ENCODE assay signal across 7 mouse cellular contexts in genomic region chr3:96597435-96597891, GRCm38 (mm10). TPM values are rescaled to one million over a fixed set of nuclear protein-coding genes. Genes with fewer than 3 reads are reported as not detected.
A peak's percentile ranks its signal among the peaks of the same experiment; 100 is the strongest.
DNase-seq lines count a peak whose midpoint lies in the region; ATAC-seq and TF ChIP-seq lines count a peak whose summit lies in the region.

No protein-coding gene starts in this region.

- ATAC-seq in lung, embryonic 14.5 days (ENCODE audit: insufficient read depth), result no peak
- ATAC-seq in forebrain, embryonic 11.5 days (replicated peaks; ENCODE audit: low FRiP score), result no peak
- ATAC-seq in intestine, embryonic 15.5 days, result no peak
- 0 out of 2 replicates have a peak, but pooled peaks have one; percentile 2 for ATAC-seq in midbrain, embryonic 16.5 days

- H3K4me2 ChIP-seq in lung, embryonic 14.5 days, result peak overlapping the region; percentile 97
- peak overlapping the region; percentile 91 for H3K4me2 ChIP-seq in forebrain, embryonic 11.5 days (ENCODE audit: low read depth, low read length, severe bottlenecking)
- peak overlapping the region; percentile 91 for H3K4me2 ChIP-seq in intestine, embryonic 15.5 days (replicated peaks)
- H3K4me2 ChIP-seq in midbrain, embryonic 16.5 days (ENCODE audit: low read length), result peak overlapping the region; percentile 85

- H3K9ac ChIP-seq in lung, embryonic 14.5 days, result peak overlapping the region; percentile 65
- peak overlapping the region; percentile 67 for H3K9ac ChIP-seq in forebrain, embryonic 11.5 days (ENCODE audit: low read length)
- H3K9ac ChIP-seq in intestine, embryonic 15.5 days, result peak overlapping the region; percentile 67
- H3K9ac ChIP-seq in midbrain, embryonic 16.5 days (ENCODE audit: low read depth, low read length), result peak overlapping the region; percentile 85

- under 1% methylated on average over 40 of the region's 40 CpGs for whole genome bisulfite sequencing in lung, embryonic 14.5 days
- WGBS in forebrain, embryonic 11.5 days, result under 1% methylated on average over 40 of the region's 40 CpGs
- under 1% methylated on average over 40 of the region's 40 CpGs for WGBS in intestine, embryonic 15.5 days
- under 1% methylated on average over 40 of the region's 40 CpGs for WGBS in midbrain, embryonic 16.5 days

- no peak for TF ChIP-seq CTCF in lung, embryonic 14.5 days (IDR thresholded peaks at IDR 0.05; ENCODE audit: low read depth)

- DNase-seq in lung, embryonic 14.5 days, result peak; percentile 63
- DNase-seq in lung, postnatal 36 days, result no peak
- DNase-seq in cerebellum, adult 18-20 months, result peak; percentile 52 to 67
- peak; percentile 72 for DNase-seq in forebrain, embryonic 11.5 days (ENCODE audit: low spot score)
- no peak for DNase-seq in ovary, postnatal 10 days (ENCODE audit: low spot score)

- peak overlapping the region; percentile 50 for H3K4me3 ChIP-seq in lung, embryonic 14.5 days (ENCODE audit: low read depth, low read length)
- peak overlapping the region; percentile 35 for H3K4me3 ChIP-seq in forebrain, embryonic 11.5 days (ENCODE audit: low read depth, low read length)
- peak overlapping the region; percentile 47 for H3K4me3 ChIP-seq in intestine, embryonic 15.5 days (replicated peaks)
- peak overlapping the region; percentile 57 for H3K4me3 ChIP-seq in midbrain, embryonic 16.5 days (ENCODE audit: low read depth, low read length)

- peak overlapping the region; percentile 75; the same call in 1 of the 2 replicates for H3K27ac ChIP-seq in lung, embryonic 14.5 days (ENCODE audit: low read depth)
- no peak overlapping the region for H3K27ac ChIP-seq in forebrain, embryonic 11.5 days (ENCODE audit: low read depth, low read length)
- H3K27ac ChIP-seq in intestine, embryonic 15.5 days, result peak overlapping the region; percentile 67
- peak overlapping the region; percentile 66 for H3K27ac ChIP-seq in midbrain, embryonic 16.5 days (ENCODE audit: low read length)

- H3K36me3 ChIP-seq in lung, embryonic 14.5 days (ENCODE audit: insufficient read depth), result no peaks in the 10 kb centered on the region
- no peaks in the 10 kb centered on the region for H3K36me3 ChIP-seq in forebrain, embryonic 11.5 days (ENCODE audit: control insufficient read depth, insufficient read depth, low read length)
- H3K36me3 ChIP-seq in intestine, embryonic 15.5 days, result no peaks in the 10 kb centered on the region
- no peaks in the 10 kb centered on the region for H3K36me3 ChIP-seq in midbrain, embryonic 16.5 days (ENCODE audit: control insufficient read depth, insufficient read depth, low read length)

- no peaks in the 10 kb centered on the region for H3K9me3 ChIP-seq in lung, embryonic 14.5 days (ENCODE audit: low read depth, low read length)
- no peaks in the 10 kb centered on the region for H3K9me3 ChIP-seq in forebrain, embryonic 11.5 days (ENCODE audit: control insufficient read depth, low read length)
- no peaks in the 10 kb centered on the region for H3K9me3 ChIP-seq in intestine, embryonic 15.5 days
- no peaks in the 10 kb centered on the region for H3K9me3 ChIP-seq in midbrain, embryonic 16.5 days (replicated peaks; ENCODE audit: control insufficient read depth, low read length, poor library complexity, severe bottlenecking)

- peaks cover 34% of the 10 kb centered on the region for H3K27me3 ChIP-seq in lung, embryonic 14.5 days (ENCODE audit: insufficient read depth, low read length)
- peaks cover 21% of the 10 kb centered on the region for H3K27me3 ChIP-seq in forebrain, embryonic 11.5 days (ENCODE audit: control insufficient read depth, insufficient read depth, low read length)
- H3K27me3 ChIP-seq in intestine, embryonic 15.5 days (replicated peaks), result peaks cover 37% of the 10 kb centered on the region
- H3K27me3 ChIP-seq in midbrain, embryonic 16.5 days (ENCODE audit: control insufficient read depth, insufficient read depth, low read depth, low read length), result no peaks in the 10 kb centered on the region

- H3K4me1 ChIP-seq in lung, embryonic 14.5 days (ENCODE audit: insufficient read depth), result peaks cover 8% of the 10 kb centered on the region; the same call in 1 of the 2 replicates
- H3K4me1 ChIP-seq in forebrain, embryonic 11.5 days (replicated peaks; ENCODE audit: control insufficient read depth, insufficient read depth, low read length), result peaks cover 27% of the 10 kb centered on the region
- peaks cover 39% of the 10 kb centered on the region for H3K4me1 ChIP-seq in intestine, embryonic 15.5 days (replicated peaks)
- peaks cover 52% of the 10 kb centered on the region for H3K4me1 ChIP-seq in midbrain, embryonic 16.5 days (ENCODE audit: control insufficient read depth, insufficient read depth, low read length)

RNA-seq across cellular contexts. Expression of gene Ankrd34a, which starts 1.0 kb away (rescaled TPM):
- polyA plus RNA-seq in lung, embryonic 14.5 days (2014; fragmentation: Nextera tagmentation; extraction: Ambion mirVana), result 2.0 and 2.5 TPM in 2 replicates
- polyA plus RNA-seq in forebrain, embryonic 11.5 days (2014; fragmentation: Nextera tagmentation; extraction: Ambion mirVana), result 1.9 and 2.4 TPM in 2 replicates
- 1.9 and 2.3 TPM in 2 replicates for polyA plus RNA-seq in intestine, embryonic 15.5 days (2015; fragmentation: Nextera tagmentation; extraction: Ambion mirVana)
- polyA plus RNA-seq in midbrain, embryonic 16.5 days (2015; fragmentation: Nextera tagmentation; extraction: Ambion mirVana), result 16.4 and 20.6 TPM in 2 replicates

RNA-seq across cellular contexts. Expression of gene Polr3gl, which starts 3.5 kb away (rescaled TPM):
- polyA plus RNA-seq in lung, embryonic 14.5 days (2014; fragmentation: Nextera tagmentation; extraction: Ambion mirVana), result 17.8 and 22.9 TPM in 2 replicates
- polyA plus RNA-seq in forebrain, embryonic 11.5 days (2014; fragmentation: Nextera tagmentation; extraction: Ambion mirVana), result 22.0 and 28.4 TPM in 2 replicates
- polyA plus RNA-seq in intestine, embryonic 15.5 days (2015; fragmentation: Nextera tagmentation; extraction: Ambion mirVana), result 26.5 and 31.3 TPM in 2 replicates
- polyA plus RNA-seq in midbrain, embryonic 16.5 days (2015; fragmentation: Nextera tagmentation; extraction: Ambion mirVana), result 36.7 and 38.8 TPM in 2 replicates

RNA-seq across cellular contexts. Expression of gene Lix1l, which starts 3.5 kb away (rescaled TPM):
- 7.9 and 8.3 TPM in 2 replicates for polyA plus RNA-seq in lung, embryonic 14.5 days (2014; fragmentation: Nextera tagmentation; extraction: Ambion mirVana)
- 5.5 TPM in 2 replicates for polyA plus RNA-seq in forebrain, embryonic 11.5 days (2014; fragmentation: Nextera tagmentation; extraction: Ambion mirVana)
- 4.8 and 5.7 TPM in 2 replicates for polyA plus RNA-seq in intestine, embryonic 15.5 days (2015; fragmentation: Nextera tagmentation; extraction: Ambion mirVana)
- 4.0 and 4.7 TPM in 2 replicates for polyA plus RNA-seq in midbrain, embryonic 16.5 days (2015; fragmentation: Nextera tagmentation; extraction: Ambion mirVana)

RNA-seq across cellular contexts. Expression of gene Gm16253, which starts 20.7 kb away (rescaled TPM):
- 0.89 and 1.2 TPM in 2 replicates for polyA plus RNA-seq in lung, embryonic 14.5 days (2014; fragmentation: Nextera tagmentation; extraction: Ambion mirVana)
- polyA plus RNA-seq in forebrain, embryonic 11.5 days (2014; fragmentation: Nextera tagmentation; extraction: Ambion mirVana), result 1.0 TPM in 1 of 2 replicates, not detected in the other
- 0.67 and 1.5 TPM in 2 replicates for polyA plus RNA-seq in intestine, embryonic 15.5 days (2015; fragmentation: Nextera tagmentation; extraction: Ambion mirVana)
- polyA plus RNA-seq in midbrain, embryonic 16.5 days (2015; fragmentation: Nextera tagmentation; extraction: Ambion mirVana), result 1.6 and 1.8 TPM in 2 replicates

RNA-seq across cellular contexts. Expression of gene Rbm8a, which starts 32.3 kb away (rescaled TPM):
- 163 TPM in 2 replicates for polyA plus RNA-seq in lung, embryonic 14.5 days (2014; fragmentation: Nextera tagmentation; extraction: Ambion mirVana)
- 198 and 199 TPM in 2 replicates for polyA plus RNA-seq in forebrain, embryonic 11.5 days (2014; fragmentation: Nextera tagmentation; extraction: Ambion mirVana)
- 113 and 118 TPM in 2 replicates for polyA plus RNA-seq in intestine, embryonic 15.5 days (2015; fragmentation: Nextera tagmentation; extraction: Ambion mirVana)
- 118 and 123 TPM in 2 replicates for polyA plus RNA-seq in midbrain, embryonic 16.5 days (2015; fragmentation: Nextera tagmentation; extraction: Ambion mirVana)

Comparison
In these comparisons a context has a peak if more than half of its experiments do, and no peak if none do; other contexts are left out.
1. DNase-seq: peak in lung, embryonic 14.5 days (single experiment), cerebellum, adult 18-20 months (2 of 2) and forebrain, embryonic 11.5 days (single experiment); none in lung, postnatal 36 days (single experiment) and ovary, postnatal 10 days (single experiment).
2. Peak in every context shown above with its lines, with median percentiles within 50 percentile points of each other: H3K4me2 ChIP-seq, H3K4me3 ChIP-seq and H3K9ac ChIP-seq.